Mouse (Mus musculus) myocyte (in vitro differentiated cells): ENCODE data around the gene Iffo2.

Experiments used
- CEBPB ChIP-seq: IDR thresholded peaks from 2 replicates; pipeline ENCODE4 v1.6.1; 2011; ENCODE audit warnings: mild to moderate bottlenecking, moderate library complexity; ENCODE audit not compliant: poor library complexity, insufficient read depth, severe bottlenecking
- E2F4 ChIP-seq: IDR thresholded peaks from one replicate; pipeline ENCODE4 v1.6.1; 2011; ENCODE audit warnings: mild to moderate bottlenecking, control low read depth, moderate library complexity; ENCODE audit not compliant: insufficient read depth
- POLR2A ChIP-seq: IDR thresholded peaks from one replicate; pipeline ENCODE4 v1.6.1; 2011; ENCODE audit warnings: low read depth, mild to moderate bottlenecking, control low read depth, moderate library complexity; ENCODE audit not compliant: insufficient read length
- POLR2AphosphoS2 ChIP-seq: IDR thresholded peaks from one replicate; pipeline ENCODE4 v1.6.1; 2011; ENCODE audit warnings: low read depth, control low read depth; ENCODE audit not compliant: insufficient read length
- REST ChIP-seq: IDR thresholded peaks from one replicate; pipeline ENCODE4 v1.6.1; 2011; ENCODE audit warnings: mild to moderate bottlenecking, control low read depth, moderate library complexity; ENCODE audit not compliant: insufficient read depth, insufficient read length
- USF1 ChIP-seq: IDR thresholded peaks from one replicate; pipeline ENCODE4 v1.6.1; 2011; ENCODE audit warnings: low read depth, mild to moderate bottlenecking, control low read depth, moderate library complexity

- TF ChIP-seq POLR2A (peak; percentile 100), USF1 (no peak), E2F4 (no peak), REST (no peak), CEBPB (no peak), POLR2AphosphoS2 (peak; percentile 98)
Observed at GRCm38 (mm10) chr4:139574156-139574798, 43.9 kb downstream of the Iffo2 start.
